Mouse (Mus musculus) forebrain, embryonic 14.5 days (tissue): ENCODE results near the gene Gucy1a1. TPM values are rescaled to one million over a fixed set of nuclear protein-coding genes. Genes with fewer than 3 reads are reported as not detected.
"Not testable (repeated sequence)": the region's sequence is repeated elsewhere in the genome, so short reads cannot be mapped to it uniquely, and the experiment has no call there.

Source experiments
- ATAC-seq: fragments of 200-750 bp; cut with Nextera tagmentation; 2 replicates; pipeline ENCODE4 v1.8.0; 2017; ENCODE audit warnings: mild to moderate bottlenecking, moderate library complexity
- DNase-seq: peaks from one replicate; pipeline ENCODE4 v3.0.0-alpha.2; 2015; ENCODE audit warnings: low spot score
- H3K27ac ChIP-seq: fragments of 300-500 bp; sonication (generic); 2 replicates; pipeline ENCODE4 v1.5.1; 2014; ENCODE audit warnings: low read depth, mild to moderate bottlenecking, control low read depth, low read length, moderate library complexity
- H3K27me3 ChIP-seq: fragments of 300-500 bp; sonication (generic); replicated peaks from 2 replicates; pipeline ENCODE4 v1.6.1; 2014; ENCODE audit warnings: low read length, control low read depth, mixed read lengths; ENCODE audit not compliant: control insufficient read depth, insufficient read depth
- H3K36me3 ChIP-seq: fragments of 300-500 bp; sonication (generic); 2 replicates; pipeline ENCODE4 v1.6.1; 2014; ENCODE audit warnings: low read length, control low read depth; ENCODE audit not compliant: control insufficient read depth, insufficient read depth
- H3K4me1 ChIP-seq: fragments of 300-500 bp; sonication (generic); 2 replicates; pipeline ENCODE4 v1.6.1; 2014; ENCODE audit warnings: antibody characterized with exemption, low read length, control low read depth; ENCODE audit not compliant: control insufficient read depth, insufficient read depth
- H3K4me2 ChIP-seq: fragments of 300-500 bp; sonication (generic); 2 replicates; pipeline ENCODE4 v1.6.1; 2014; ENCODE audit warnings: mild to moderate bottlenecking, control low read depth, low read length
- H3K4me3 ChIP-seq: fragments of 300-500 bp; sonication (generic); 2 replicates; pipeline ENCODE4 v1.5.1; 2014; ENCODE audit warnings: low read depth, low read length, control low read depth
- H3K9ac ChIP-seq: fragments of 300-500 bp; sonication (generic); 2 replicates; pipeline ENCODE4 v1.6.1; 2014; ENCODE audit warnings: mild to moderate bottlenecking, low read length, control low read depth, moderate library complexity
- H3K9me3 ChIP-seq: fragments of 300-500 bp; sonication (generic); replicated peaks from 2 replicates; pipeline ENCODE4 v1.6.1; 2016; ENCODE audit warnings: low read length, control low read depth, mixed read lengths; ENCODE audit not compliant: control insufficient read depth
- WGBS: fragments of 180-500 bp; shearing (Covaris S2); extraction: QIAGEN DNeasy Blood & Tissue Kit; methylation state at CpG from one replicate; pipeline ENCODE4 v1.1.7; 2014; 5-methylcytosine and 5-hydroxymethylcytosine counted together
- polyA plus RNA-seq: library from polyadenylated mRNA; unstranded; fragments of >200 nt; fragmentation: Nextera tagmentation; extraction: Ambion mirVana; gene quantifications from 2 replicates; pipeline ENCODE4 v1.2.1, GENCODE M21; 2014

The Gucy1a1 gene
- 28.2 and 42.2 TPM in 2 replicates for polyA plus RNA-seq

DNA sequence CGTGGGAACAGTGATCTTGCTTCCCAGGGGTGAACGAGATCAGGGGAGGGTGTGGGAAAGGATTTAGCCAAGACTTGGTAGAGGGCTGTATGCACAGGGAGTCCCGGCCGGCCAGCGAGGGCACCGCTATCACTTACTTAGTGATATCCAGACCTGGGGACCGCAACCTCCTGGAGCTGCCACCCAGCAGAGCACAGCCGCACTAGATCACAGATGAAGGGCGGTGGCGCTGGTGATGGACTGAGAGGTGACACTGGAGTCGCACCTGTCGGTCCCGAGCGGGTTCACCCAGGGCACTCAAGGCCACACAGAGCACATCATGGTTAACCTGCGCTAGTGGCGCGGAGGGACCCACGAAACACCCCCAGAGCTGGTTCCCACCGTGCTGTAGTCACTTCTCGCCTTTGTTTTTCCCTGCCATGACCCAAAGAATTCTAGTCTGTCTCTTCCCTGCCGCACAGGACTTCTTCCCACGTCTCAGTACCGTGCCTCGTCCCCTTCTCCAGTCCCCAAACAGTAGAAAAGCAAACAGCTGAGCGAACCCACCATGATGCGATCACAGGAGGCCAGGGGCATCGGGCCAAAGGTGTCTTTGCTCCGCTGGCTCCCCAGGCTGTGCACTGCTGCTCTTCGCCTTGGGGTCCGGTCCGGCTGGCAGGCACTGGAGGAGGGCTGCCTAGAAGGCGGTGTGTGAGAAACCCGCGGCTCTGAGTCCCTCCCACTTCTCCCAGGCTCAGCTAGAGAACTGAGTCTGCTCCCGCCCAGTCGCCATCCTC lies at the start of gene Gucy1a1:
TSS of gene Gucy1a1 (minus strand) at position 664 of the 776 bp plus-strand sequence.
- ATAC-seq (peak; percentile 87), DNase-seq (peak; percentile 65)
- Histone ChIP-seq H3K27ac (peak within 1 kb of the TSS; percentile 27; the same call in 1 of the 2 replicates), H3K9ac (peak within 1 kb of the TSS; percentile 71), H3K4me3 (peak within 1 kb of the TSS; percentile 46), H3K4me2 (peak within 1 kb of the TSS; percentile 95), H3K27me3 (no peaks in the 10 kb centered on the region), H3K36me3 (no peaks in the 10 kb centered on the region), H3K9me3 (no peaks in the 10 kb centered on the region), H3K4me1 (0 out of 2 replicates have a peak, but pooled peaks cover 5% of the 10 kb centered on the region)
- under 1% methylated on average over 36 of the region's 36 CpGs for WGBS

DNA sequence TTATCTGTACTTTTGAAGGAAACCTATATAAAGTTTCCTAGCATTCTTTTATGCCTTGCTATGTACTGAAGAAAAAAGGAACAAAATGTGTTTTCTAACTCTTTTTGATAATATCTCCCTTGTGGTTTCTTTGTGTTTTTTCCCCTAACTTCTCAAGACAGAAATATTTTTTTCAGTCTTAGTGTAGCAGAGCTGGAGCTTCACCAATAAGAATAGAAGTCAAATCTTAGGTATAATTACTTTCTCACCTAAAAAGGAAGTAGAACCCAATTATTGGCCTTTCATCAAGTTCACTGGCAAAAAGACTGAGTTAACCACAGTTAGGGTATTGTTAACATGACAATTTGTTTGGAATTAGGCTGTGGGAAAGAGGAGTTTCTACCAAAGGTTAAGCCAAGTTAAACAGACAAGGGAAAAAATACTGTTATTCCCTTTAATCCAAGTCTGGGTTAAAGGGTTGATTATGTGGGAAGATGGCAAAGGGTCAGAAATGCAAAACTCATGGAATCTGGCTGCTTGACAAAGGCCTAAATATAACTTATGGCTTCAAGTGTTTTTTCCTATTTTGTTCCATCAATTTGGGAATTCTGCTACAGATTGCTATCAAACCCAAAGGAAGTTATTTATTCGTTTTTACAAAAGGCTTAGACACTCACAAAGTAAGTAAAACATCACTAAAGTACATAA lies 46.1 kb upstream of the Gucy1a1 start:
- Histone ChIP-seq H3K27me3 (no peaks in the 10 kb centered on the region), H3K4me2 (no peak overlapping the region), H3K4me1 (no peaks in the 10 kb centered on the region), H3K4me3 (no peak overlapping the region), H3K36me3 (no peaks in the 10 kb centered on the region), H3K27ac (no peak overlapping the region), H3K9ac (no peak overlapping the region), H3K9me3 (no peaks in the 10 kb centered on the region)
- WGBS = 83% methylated on average over 1 of the region's 1 CpGs
- DNase-seq (no peak), ATAC-seq (no peak)

DNA sequence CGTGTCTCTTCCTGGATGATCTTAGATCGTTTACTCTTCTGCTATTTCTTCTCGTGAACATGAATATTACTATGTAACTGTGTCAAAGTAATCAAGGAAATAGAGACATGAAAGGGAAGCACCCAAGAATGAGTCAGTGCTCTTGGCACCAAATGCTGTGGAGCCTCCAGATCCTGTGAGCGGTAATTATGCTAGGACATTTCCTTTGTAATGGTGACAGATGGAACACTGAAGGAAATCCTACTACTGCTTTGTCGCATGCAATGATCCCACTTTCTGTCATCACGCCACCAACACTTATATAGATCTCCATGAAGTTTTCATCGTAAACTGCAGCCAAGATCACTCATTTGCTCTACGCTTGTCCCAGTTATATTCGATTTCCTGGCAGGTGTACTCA lies 40.0 kb upstream of the Gucy1a1 start:
- H3K4me2 ChIP-seq = no peak overlapping the region
- no peak for DNase-seq
- no peaks in the 10 kb centered on the region for H3K27me3 ChIP-seq
- H3K9me3 ChIP-seq = no peaks in the 10 kb centered on the region
- ATAC-seq = no peak
- no peaks in the 10 kb centered on the region for H3K4me1 ChIP-seq
- H3K36me3 ChIP-seq = no peaks in the 10 kb centered on the region
- 83% methylated on average over 9 of the region's 9 CpGs for WGBS
- no peak overlapping the region for H3K4me3 ChIP-seq
- no peak overlapping the region for H3K9ac ChIP-seq
- no peak overlapping the region for H3K27ac ChIP-seq

DNA sequence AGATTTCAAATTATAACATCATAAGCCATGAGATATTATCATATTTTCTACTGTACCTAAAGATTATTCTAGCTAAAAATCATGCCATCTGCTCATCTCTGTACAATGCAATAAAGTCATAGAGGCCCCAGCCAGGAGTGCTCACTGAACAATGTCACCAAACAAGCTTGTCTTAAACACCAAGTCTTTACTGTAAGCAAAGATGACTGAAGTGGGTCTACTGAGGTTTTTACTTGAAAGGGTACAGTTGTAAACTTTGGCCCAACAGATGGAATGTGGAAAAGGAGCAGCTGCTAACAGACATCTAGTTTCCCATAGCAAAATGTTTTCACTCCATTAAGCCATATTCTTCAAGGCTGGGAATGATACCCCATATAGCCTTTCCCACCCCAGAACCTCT lies 35.9 kb upstream of the Gucy1a1 start:
- Histone ChIP-seq H3K9me3 (no peaks in the 10 kb centered on the region), H3K36me3 (no peaks in the 10 kb centered on the region), H3K27ac (no peak overlapping the region), H3K4me3 (no peak overlapping the region), H3K27me3 (no peaks in the 10 kb centered on the region), H3K4me1 (no peaks in the 10 kb centered on the region), H3K4me2 (no peak overlapping the region), H3K9ac (no peak overlapping the region)
- no peak for DNase-seq
- no peak for ATAC-seq

DNA sequence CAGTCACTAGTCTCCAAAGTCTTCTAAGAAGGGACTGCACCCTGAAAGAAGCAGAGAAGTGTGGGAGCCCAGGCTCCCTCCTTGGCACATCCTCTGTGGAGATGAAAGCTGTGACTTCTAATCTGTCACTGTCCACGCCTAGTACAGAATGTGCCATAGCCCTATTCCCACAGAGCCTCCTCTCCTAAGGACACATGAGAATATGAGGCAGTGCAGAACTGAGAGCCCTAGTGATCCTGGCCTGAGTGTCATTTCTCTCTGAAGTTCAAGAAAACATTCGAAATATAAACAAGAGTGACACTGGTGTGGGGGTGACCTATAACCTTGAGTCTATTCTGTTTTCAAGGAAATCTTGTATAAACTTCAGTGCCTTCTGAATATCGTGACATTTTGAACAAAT lies 34.7 kb upstream of the Gucy1a1 start:
- Histone ChIP-seq H3K4me2 (no peak overlapping the region), H3K27ac (no peak overlapping the region), H3K4me1 (no peaks in the 10 kb centered on the region), H3K4me3 (no peak overlapping the region), H3K36me3 (no peaks in the 10 kb centered on the region), H3K9me3 (no peaks in the 10 kb centered on the region), H3K9ac (no peak overlapping the region), H3K27me3 (no peaks in the 10 kb centered on the region)
- ATAC-seq (no peak), DNase-seq (no peak)
- WGBS = 70% methylated on average over 3 of the region's 3 CpGs

DNA sequence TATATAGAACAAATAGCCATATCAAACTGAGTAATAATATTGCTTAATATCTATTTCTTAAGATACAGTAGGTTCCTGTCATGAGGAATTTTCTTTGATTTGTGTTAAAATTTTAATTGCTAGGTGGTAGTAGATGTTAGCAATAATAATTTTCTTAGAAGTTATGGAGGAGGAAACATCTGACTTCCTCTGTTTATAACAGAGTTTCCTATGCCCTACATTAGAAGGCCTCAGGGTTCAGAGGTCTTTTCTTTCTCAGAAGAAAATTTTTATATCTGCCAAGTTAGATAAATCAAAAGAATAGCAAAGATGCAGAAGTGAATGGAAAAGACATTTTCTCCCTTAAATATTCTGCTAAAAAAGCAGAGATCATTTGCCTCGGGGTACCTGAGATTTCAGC lies 29.9 kb upstream of the Gucy1a1 start:
- Histone ChIP-seq H3K36me3 (no peaks in the 10 kb centered on the region), H3K4me1 (no peaks in the 10 kb centered on the region), H3K9ac (no peak overlapping the region), H3K27ac (no peak overlapping the region), H3K4me3 (no peak overlapping the region), H3K4me2 (no peak overlapping the region), H3K27me3 (no peaks in the 10 kb centered on the region), H3K9me3 (no peaks in the 10 kb centered on the region)
- DNase-seq = no peak
- ATAC-seq = no peak
- WGBS = 88% methylated on average over 1 of the region's 1 CpGs

DNA sequence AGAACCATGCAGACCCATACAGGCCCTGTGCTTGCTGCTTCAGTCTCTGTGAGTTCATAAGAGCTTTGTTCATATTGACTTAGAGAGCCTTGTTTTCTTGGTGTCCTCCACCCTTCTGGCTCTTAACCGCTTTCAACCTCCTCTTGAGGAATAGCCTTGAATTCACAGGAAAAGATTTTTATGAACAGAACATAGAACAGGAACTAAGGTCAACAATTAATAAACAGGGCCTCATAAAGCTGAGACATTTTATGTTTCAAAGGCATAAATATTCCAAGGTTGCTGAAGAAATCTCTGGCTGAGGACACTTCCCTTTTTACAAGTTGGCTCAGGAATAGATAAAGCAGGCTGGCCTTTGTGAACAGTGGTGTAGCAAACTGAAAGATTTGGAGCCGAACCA lies 21.5 kb upstream of the Gucy1a1 start:
- Histone ChIP-seq H3K27ac (no peak overlapping the region), H3K9ac (no peak overlapping the region), H3K4me2 (no peak overlapping the region), H3K4me3 (no peak overlapping the region), H3K36me3 (no peaks in the 10 kb centered on the region), H3K27me3 (no peaks in the 10 kb centered on the region), H3K9me3 (no peaks in the 10 kb centered on the region), H3K4me1 (no peaks in the 10 kb centered on the region)
- 88% methylated on average over 2 of the region's 2 CpGs for WGBS
- ATAC-seq = no peak
- DNase-seq = no peak

DNA sequence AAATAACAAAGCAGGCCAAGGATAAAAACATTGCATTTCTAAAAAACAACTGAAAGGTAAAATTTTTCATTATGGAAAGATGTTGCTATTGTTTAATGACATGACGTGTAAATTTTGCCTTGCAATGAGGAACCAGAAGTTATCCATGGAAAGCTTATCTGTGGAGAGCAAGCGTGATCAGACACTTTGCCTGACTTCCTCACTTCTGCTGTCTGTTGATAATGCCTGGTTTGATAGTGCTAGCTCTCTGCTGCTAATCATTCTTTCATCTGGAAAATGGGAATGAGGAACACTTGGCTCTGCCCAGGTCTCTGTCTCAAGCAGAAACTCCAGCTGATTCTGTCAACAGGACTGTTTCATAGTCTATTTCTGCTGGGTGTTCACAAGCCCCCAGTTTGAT lies 20.3 kb upstream of the Gucy1a1 start:
- no peak overlapping the region for H3K4me3 ChIP-seq
- no peak overlapping the region for H3K9ac ChIP-seq
- ATAC-seq (no peak), DNase-seq (no peak)
- H3K9me3 ChIP-seq = no peaks in the 10 kb centered on the region
- no peaks in the 10 kb centered on the region for H3K4me1 ChIP-seq
- WGBS = 84% methylated on average over 2 of the region's 2 CpGs
- no peak overlapping the region for H3K4me2 ChIP-seq
- H3K27ac ChIP-seq = no peak overlapping the region
- no peaks in the 10 kb centered on the region for H3K27me3 ChIP-seq
- no peaks in the 10 kb centered on the region for H3K36me3 ChIP-seq

DNA sequence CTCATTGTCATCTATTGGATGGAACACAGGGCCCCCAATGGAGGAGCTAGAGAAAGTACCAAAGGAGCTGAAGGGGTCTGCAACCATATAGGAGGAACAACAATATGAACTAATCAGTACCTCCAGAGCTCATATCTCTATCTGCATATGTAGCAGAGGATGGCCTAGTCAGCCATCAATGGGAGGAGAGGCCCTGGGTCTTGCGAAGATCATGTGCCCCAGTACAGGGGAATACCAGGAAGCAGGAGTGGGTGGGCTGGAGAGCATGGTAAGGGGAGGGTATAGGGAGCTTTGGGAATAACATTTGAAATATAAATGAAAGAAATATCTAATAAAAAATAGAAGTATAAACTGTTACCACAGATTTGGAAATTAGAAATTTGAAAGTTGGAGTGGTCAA lies 17.4 kb upstream of the Gucy1a1 start:
- not testable (repeated sequence) for H3K4me2 ChIP-seq, DNase-seq, H3K27ac ChIP-seq, H3K4me1 ChIP-seq, H3K27me3 ChIP-seq, ATAC-seq, H3K4me3 ChIP-seq, H3K36me3 ChIP-seq, H3K9me3 ChIP-seq, H3K9ac ChIP-seq
- 100% methylated on average over 1 of the region's 1 CpGs for WGBS
